ENCODE assay signal across 8 mouse cellular contexts in the genomic region with DNA sequence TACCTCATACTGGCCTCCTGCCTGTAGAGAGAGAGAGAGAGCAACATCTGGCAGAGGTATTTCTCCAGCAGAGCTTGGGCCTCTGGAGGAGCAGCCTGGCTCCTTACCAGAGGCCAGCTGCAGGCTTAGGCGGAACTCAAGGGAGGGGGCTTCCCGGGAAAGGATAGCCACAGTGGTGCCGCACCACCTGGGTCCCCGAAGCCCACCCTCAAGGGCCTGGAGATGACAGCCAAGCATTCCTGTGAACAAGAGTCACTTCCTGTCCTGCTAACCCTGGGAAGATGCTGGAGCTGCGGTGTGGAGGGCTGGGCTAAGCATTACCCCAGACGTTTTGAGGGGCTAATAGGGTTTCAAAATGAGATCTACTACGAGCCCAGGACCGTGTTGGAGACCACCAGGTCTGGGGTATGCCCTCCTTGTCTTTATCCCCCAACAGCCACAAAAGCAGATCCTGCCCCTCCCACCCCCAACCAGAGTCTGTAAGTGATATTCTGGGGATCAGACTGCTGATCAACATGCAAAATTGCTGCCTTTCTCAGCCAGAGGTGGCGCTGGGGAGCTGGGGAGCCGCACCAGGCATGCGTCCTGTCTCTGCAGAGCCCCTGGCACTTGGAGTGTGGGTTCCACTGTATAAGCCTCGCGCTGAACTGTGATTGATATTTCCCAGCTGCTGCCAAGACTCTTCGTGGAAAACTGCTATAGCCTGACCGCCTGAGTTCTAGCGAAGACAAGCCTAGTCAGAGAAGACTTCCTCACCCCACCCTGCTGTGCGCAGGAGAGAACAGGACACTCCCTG. TPM values are rescaled to one million over a fixed set of nuclear protein-coding genes. Genes with fewer than 3 reads are reported as not detected.
DNase-seq lines count a peak whose midpoint lies in the region; ATAC-seq lines count a peak whose summit lies in the region.

No protein-coding gene starts in this region.

- H3K4me1 ChIP-seq in embryonic facial prominence, embryonic 13.5 days = peaks cover 68% of the 10 kb centered on the region
- peaks cover 69% of the 10 kb centered on the region for H3K4me1 ChIP-seq in limb, embryonic 15.5 days

- no peaks in the 10 kb centered on the region for H3K36me3 ChIP-seq in embryonic facial prominence, embryonic 13.5 days
- no peaks in the 10 kb centered on the region for H3K36me3 ChIP-seq in limb, embryonic 15.5 days

- no peaks in the 10 kb centered on the region for H3K27me3 ChIP-seq in embryonic facial prominence, embryonic 13.5 days
- no peaks in the 10 kb centered on the region for H3K27me3 ChIP-seq in limb, embryonic 15.5 days

- 5% methylated on average over 17 of the region's 17 CpGs for WGBS in embryonic facial prominence, embryonic 13.5 days
- WGBS in limb, embryonic 15.5 days = 5% methylated on average over 17 of the region's 17 CpGs

- peak overlapping the region; percentile 56 for H3K4me2 ChIP-seq in embryonic facial prominence, embryonic 13.5 days
- peak overlapping the region; percentile 45 for H3K4me2 ChIP-seq in limb, embryonic 15.5 days

- no peaks in the 10 kb centered on the region for H3K9me3 ChIP-seq in embryonic facial prominence, embryonic 13.5 days
- H3K9me3 ChIP-seq in limb, embryonic 15.5 days = no peaks in the 10 kb centered on the region

- peak overlapping the region; percentile 96 for H3K27ac ChIP-seq in embryonic facial prominence, embryonic 13.5 days
- peak overlapping the region; percentile 98 for H3K27ac ChIP-seq in limb, embryonic 15.5 days

- peak; percentile 56 to 75 for DNase-seq in urinary bladder, adult 18-20 months (ENCODE audit: low spot score in 2 of 2)
- DNase-seq in urinary bladder, postnatal 10 days (ENCODE audit: low spot score) = no peak
- peak; percentile 83 to 84 for DNase-seq in heart, adult 9 months (ENCODE audit: low spot score in 2 of 2)
- peak; percentile 16 to 42 for DNase-seq in kidney, adult 8-10 months
- peak; percentile 6 for DNase-seq in naive thymus-derived CD4-positive, alpha-beta T cell, adult 2 months (ENCODE audit: low read depth)
- DNase-seq in thymus, postnatal 10 days (ENCODE audit: low spot score in 2 of 2) = peak; percentile 19 to 54

- ATAC-seq in embryonic facial prominence, embryonic 13.5 days (ENCODE audit: insufficient number of reproducible peaks, insufficient read depth, low FRiP score, low TSS enrichment, low read depth) = peak; percentile 81
- peak; percentile 84 for ATAC-seq in limb, embryonic 15.5 days (ENCODE audit: insufficient number of reproducible peaks, low FRiP score, low TSS enrichment, low read depth)

- H3K4me3 ChIP-seq in embryonic facial prominence, embryonic 13.5 days = peak overlapping the region; percentile 21
- peak overlapping the region; percentile 19 for H3K4me3 ChIP-seq in limb, embryonic 15.5 days

- peak overlapping the region; percentile 67 for H3K9ac ChIP-seq in embryonic facial prominence, embryonic 13.5 days
- H3K9ac ChIP-seq in limb, embryonic 15.5 days = no peak overlapping the region

RNA-seq across cellular contexts. Expression of gene Col6a1, which starts 7.1 kb away (rescaled TPM):
- polyA plus RNA-seq in embryonic facial prominence, embryonic 13.5 days (2015; fragmentation: Nextera tagmentation; extraction: Ambion mirVana) = 174 and 175 TPM in 2 replicates
- 441 and 563 TPM in 2 replicates for polyA plus RNA-seq in limb, embryonic 15.5 days (2015; fragmentation: Nextera tagmentation; extraction: Ambion mirVana)
